8 mouse cellular contexts compared by ENCODE assay signal in the genomic region with DNA sequence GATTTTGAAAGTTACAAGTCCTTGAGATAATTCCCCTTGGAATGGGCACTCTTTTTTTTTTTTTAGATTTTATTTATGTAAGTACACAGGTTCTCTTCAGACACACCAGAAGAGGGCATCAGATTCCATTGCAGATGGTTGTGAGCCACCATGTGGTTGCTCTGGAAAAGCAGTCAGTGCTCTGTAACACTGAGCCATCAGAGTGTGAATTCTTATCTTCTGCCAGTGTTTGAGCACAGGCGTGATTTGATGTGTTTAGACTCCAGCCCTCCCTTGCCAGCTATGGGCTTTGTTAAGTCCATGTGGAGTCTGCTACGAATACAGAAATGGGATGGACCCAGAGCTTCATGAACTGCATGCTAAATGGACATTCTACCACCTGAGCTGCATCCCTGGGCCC. TPM values are rescaled to one million over a fixed set of nuclear protein-coding genes. Genes with fewer than 3 reads are reported as not detected.
A peak's percentile ranks its signal among the peaks of the same experiment; 100 is the strongest.
DNase-seq lines count a peak whose midpoint lies in the region; ATAC-seq and TF ChIP-seq lines count a peak whose summit lies in the region.

No protein-coding gene starts in this region.

- DNase-seq in adrenal gland, postnatal 14 days, result peak; percentile 13
- no peak for DNase-seq in adrenal gland, postnatal 4 days (ENCODE audit: low spot score in 2 of 2)
- peak; percentile 1 for DNase-seq in ovary, adult 18-20 months (ENCODE audit: low spot score)
- DNase-seq in ovary, postnatal 10 days (ENCODE audit: low spot score), result no peak
- no peak for DNase-seq in liver, embryonic 14.5 days (ENCODE audit: low read depth in 3 of 3, low spot score in 3 of 3)
- peak; percentile 35 for DNase-seq in retina, embryonic 14.5 days (ENCODE audit: low spot score)
- DNase-seq in natural killer cell, adult 2 months (ENCODE audit: low spot score in 2 of 2), result no peak

- H3K9ac ChIP-seq in heart, embryonic 15.5 days, result peak overlapping the region; percentile 95; the same call in 1 of the 2 replicates
- no peak overlapping the region; the same call in 1 of the 2 replicates for H3K9ac ChIP-seq in liver, embryonic 14.5 days (replicated peaks)

- ATAC-seq in heart, embryonic 15.5 days (replicated peaks; ENCODE audit: insufficient number of reproducible peaks, insufficient read depth, low FRiP score, low read depth), result no peak
- no peak for ATAC-seq in liver, embryonic 14.5 days (ENCODE audit: insufficient read depth)

- no peaks in the 10 kb centered on the region for H3K27me3 ChIP-seq in heart, embryonic 15.5 days
- H3K27me3 ChIP-seq in liver, embryonic 14.5 days (ENCODE audit: control insufficient read depth, insufficient read depth, low read length), result no peaks in the 10 kb centered on the region

- H3K4me2 ChIP-seq in heart, embryonic 15.5 days, result peak overlapping the region; percentile 66
- H3K4me2 ChIP-seq in liver, embryonic 14.5 days (ENCODE audit: low read depth), result peak overlapping the region; percentile 84

- H3K4me3 ChIP-seq in heart, embryonic 15.5 days, result peak overlapping the region; percentile 91
- H3K4me3 ChIP-seq in liver, embryonic 14.5 days (ENCODE audit: insufficient read depth in 1 of 2, low read depth in 2 of 2, low read length in 2 of 2), result peak overlapping the region; percentile 82 to 94

- H3K27ac ChIP-seq in heart, embryonic 15.5 days, result peak overlapping the region; percentile 98
- H3K27ac ChIP-seq in liver, embryonic 14.5 days, result no peak overlapping the region; the same call in 1 of the 2 replicates

- peak; percentile 50 for TF ChIP-seq CTCF in liver, embryonic 14.5 days (IDR thresholded peaks at IDR 0.05; ENCODE audit: low read depth)

- H3K4me1 ChIP-seq in heart, embryonic 15.5 days (replicated peaks), result peaks cover 56% of the 10 kb centered on the region
- H3K4me1 ChIP-seq in liver, embryonic 14.5 days (replicated peaks; ENCODE audit: control insufficient read depth in 2 of 2, insufficient read depth in 2 of 2, low read length in 1 of 2), result peaks cover 36 to 58% of the 10 kb centered on the region in 2 experiments

- H3K9me3 ChIP-seq in heart, embryonic 15.5 days (replicated peaks), result no peaks in the 10 kb centered on the region
- no peaks in the 10 kb centered on the region for H3K9me3 ChIP-seq in liver, embryonic 14.5 days (ENCODE audit: control insufficient read depth, low read length)

- H3K36me3 ChIP-seq in heart, embryonic 15.5 days, result no peaks in the 10 kb centered on the region
- H3K36me3 ChIP-seq in liver, embryonic 14.5 days (replicated peaks; ENCODE audit: control insufficient read depth, insufficient read depth, low read depth), result peaks cover 8% of the 10 kb centered on the region; the same call in 1 of the 2 replicates

- no peak for TF ChIP-seq EP300 in liver, embryonic 14.5 days (IDR thresholded peaks at IDR 0.05; ENCODE audit: low read depth)

- WGBS in heart, embryonic 15.5 days, result 6% methylated on average over 2 of the region's 2 CpGs
- 35% methylated on average over 2 of the region's 2 CpGs for WGBS in liver, embryonic 14.5 days (ENCODE audit: insufficient replicate concordance)

RNA-seq across cellular contexts. Expression of gene Atf5, which starts 1.7 kb away (rescaled TPM):
- total RNA-seq in adrenal gland, postnatal 14 days (2021), result 147 and 165 TPM in 2 replicates
- 100 to 1,000 TPM in 1 of 2 experiments, 10 to 100 TPM in 1; 59.8 to 104 TPM for total RNA-seq in adrenal gland, postnatal 4 days (2021)
- 2.5 TPM in 2 replicates for polyA plus RNA-seq in heart, embryonic 15.5 days (2015; fragmentation: Nextera tagmentation; extraction: Ambion mirVana)
- 33.8 and 36.4 TPM in 2 replicates for polyA plus RNA-seq in liver, embryonic 14.5 days (2012; rRNA removed)
- polyA plus RNA-seq in liver, embryonic 14.5 days (2014; fragmentation: Nextera tagmentation; extraction: Ambion mirVana), result 2.5 TPM in 2 replicates

RNA-seq across cellular contexts. Expression of gene Il4i1, which starts 2.0 kb away (rescaled TPM):
- total RNA-seq in adrenal gland, postnatal 14 days (2021), result 2.0 and 13.8 TPM in 2 replicates
- 1 to 10 TPM; 1.1 to 1.8 TPM for total RNA-seq in adrenal gland, postnatal 4 days (2021)
- polyA plus RNA-seq in heart, embryonic 15.5 days (2015; fragmentation: Nextera tagmentation; extraction: Ambion mirVana), result 1.1 and 3.2 TPM in 2 replicates
- polyA plus RNA-seq in liver, embryonic 14.5 days (2012; rRNA removed), result 0.36 and 0.40 TPM in 2 replicates
- 0.22 and 0.52 TPM in 2 replicates for polyA plus RNA-seq in liver, embryonic 14.5 days (2014; fragmentation: Nextera tagmentation; extraction: Ambion mirVana)

RNA-seq across cellular contexts. Expression of gene Nup62, which starts 2.3 kb away (rescaled TPM):
- 45.7 and 59.1 TPM in 2 replicates for total RNA-seq in adrenal gland, postnatal 14 days (2021)
- 10 to 100 TPM; 60.1 to 65.5 TPM for total RNA-seq in adrenal gland, postnatal 4 days (2021)
- polyA plus RNA-seq in heart, embryonic 15.5 days (2015; fragmentation: Nextera tagmentation; extraction: Ambion mirVana), result 57.2 and 77.3 TPM in 2 replicates
- polyA plus RNA-seq in liver, embryonic 14.5 days (2012; rRNA removed), result 44.8 and 50.2 TPM in 2 replicates
- 31.5 and 32.8 TPM in 2 replicates for polyA plus RNA-seq in liver, embryonic 14.5 days (2014; fragmentation: Nextera tagmentation; extraction: Ambion mirVana)

RNA-seq across cellular contexts. Expression of gene Akt1s1, which starts 30.6 kb away (rescaled TPM):
- total RNA-seq in adrenal gland, postnatal 14 days (2021), result 90.6 and 104 TPM in 2 replicates
- total RNA-seq in adrenal gland, postnatal 4 days (2021), result 100 to 1,000 TPM; 119 to 134 TPM
- polyA plus RNA-seq in heart, embryonic 15.5 days (2015; fragmentation: Nextera tagmentation; extraction: Ambion mirVana), result 91.7 and 97.8 TPM in 2 replicates
- polyA plus RNA-seq in liver, embryonic 14.5 days (2012; rRNA removed), result 25.8 and 36.4 TPM in 2 replicates
- polyA plus RNA-seq in liver, embryonic 14.5 days (2014; fragmentation: Nextera tagmentation; extraction: Ambion mirVana), result 10.0 and 10.6 TPM in 2 replicates

RNA-seq across cellular contexts. Expression of gene Tbc1d17, which starts 30.7 kb away (rescaled TPM):
- total RNA-seq in adrenal gland, postnatal 14 days (2021), result 58.8 and 66.1 TPM in 2 replicates
- 10 to 100 TPM; 87.9 to 92.0 TPM for total RNA-seq in adrenal gland, postnatal 4 days (2021)
- polyA plus RNA-seq in heart, embryonic 15.5 days (2015; fragmentation: Nextera tagmentation; extraction: Ambion mirVana), result 53.2 and 63.4 TPM in 2 replicates
- polyA plus RNA-seq in liver, embryonic 14.5 days (2012; rRNA removed), result 12.9 and 16.2 TPM in 2 replicates
- 18.3 and 20.2 TPM in 2 replicates for polyA plus RNA-seq in liver, embryonic 14.5 days (2014; fragmentation: Nextera tagmentation; extraction: Ambion mirVana)

Comparison
In these comparisons a context has a peak if more than half of its experiments do, and no peak if none do; other contexts are left out.
1. DNase-seq: peak in adrenal gland, postnatal 14 days (single experiment), ovary, adult 18-20 months (single experiment) and retina, embryonic 14.5 days (single experiment); none in adrenal gland, postnatal 4 days (0 of 2), ovary, postnatal 10 days (single experiment), liver, embryonic 14.5 days (0 of 3) and natural killer cell, adult 2 months (0 of 2).